Mouse (Mus musculus): ENCODE measurements around the gene Fam187a.

The Fam187a gene

GRCm38 (mm10) chr11:102895779-102896178 is 10.8 kb downstream of the Fam187a start:
- no peak for DNase-seq

DNA sequence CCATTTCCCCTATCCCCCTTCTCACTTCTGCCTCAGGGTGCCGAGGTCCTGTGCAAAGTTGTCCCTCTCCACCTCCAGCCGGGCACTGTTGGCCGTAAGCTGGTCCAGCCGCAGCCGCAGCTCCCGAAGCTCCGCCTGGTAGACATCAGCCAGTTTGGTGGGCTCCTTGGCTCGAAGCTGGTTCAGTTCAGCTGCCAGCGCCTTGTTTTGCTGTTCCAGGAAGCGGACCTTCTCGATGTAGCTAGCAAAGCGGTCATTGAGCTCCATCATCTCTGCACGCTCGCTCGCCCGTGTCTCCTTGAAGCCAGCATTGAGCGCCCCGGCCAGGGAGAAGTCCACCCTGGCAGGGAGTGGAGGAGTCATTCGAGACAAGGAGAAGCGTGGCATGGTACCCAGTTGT is 11.7 kb downstream of the Fam187a start:
- DNase-seq: peak; percentile 7

GRCm38 (mm10) chr11:102898408-102898807 is 13.4 kb downstream of the Fam187a start:
- DNase-seq: peak; percentile 83

- peak; percentile 74 for DNase-seq
Measured at GRCm38 (mm10) chr11:102900763-102901162, 15.8 kb downstream of the Fam187a start, which contains the start of gene Gfap. Gfap (minus strand) TSS chr11:102900912.

GRCm38 (mm10) chr11:102901199-102901598 is 16.2 kb downstream of the Fam187a start:
- DNase-seq: no peak

GRCm38 (mm10) chr11:102902107-102902506 is 17.1 kb downstream of the Fam187a start:
- DNase-seq: no peak

DNA sequence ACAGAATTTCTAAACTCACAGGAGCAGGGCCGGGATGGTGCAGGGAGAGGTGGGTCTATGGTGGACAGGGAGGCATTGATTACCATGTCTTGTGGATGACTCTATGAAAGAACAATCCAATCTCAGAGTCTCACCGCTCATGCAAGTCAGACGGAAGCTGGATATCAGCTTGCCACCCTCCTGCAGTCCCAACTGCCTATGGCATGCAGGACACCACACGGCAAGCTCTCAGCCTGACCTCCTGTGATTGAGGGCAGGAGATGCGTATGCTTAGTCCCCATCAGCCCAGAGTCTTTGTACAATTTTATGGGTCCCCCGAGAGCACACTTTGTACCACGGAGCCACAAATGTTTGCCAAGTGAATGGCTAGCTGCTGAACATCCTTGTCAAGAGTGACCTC is 18.7 kb downstream of the Fam187a start:
- no peak for DNase-seq

GRCm38 (mm10) chr11:102911376-102911775 is 26.4 kb downstream of the Fam187a start:
- no peak for DNase-seq

DNA sequence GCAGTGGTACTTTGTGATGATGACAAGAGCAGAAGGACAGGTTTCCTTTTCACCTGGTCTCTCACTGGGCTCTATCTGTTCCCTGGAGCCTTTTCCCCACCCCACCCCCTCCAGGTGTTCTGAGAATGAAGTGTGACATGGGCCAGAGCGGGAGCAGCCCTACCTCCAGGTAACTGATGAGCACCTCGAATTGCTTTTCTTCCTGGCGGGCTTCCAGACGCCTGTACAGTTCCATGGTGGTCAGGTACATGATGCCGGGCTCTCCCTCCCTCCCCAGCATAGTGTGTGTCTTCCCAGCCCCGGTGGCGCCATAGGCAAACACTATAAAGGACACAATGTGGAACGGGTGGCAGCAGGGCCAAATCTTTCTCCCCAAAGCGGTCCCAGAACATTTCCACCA is 30.4 kb downstream of the Fam187a start:
- DNase-seq: no peak

- DNase-seq: no peak
Measured at GRCm38 (mm10) chr11:102918077-102918476, 33.1 kb downstream of the Fam187a start.

GRCm38 (mm10) chr11:102921491-102921890 is 36.5 kb downstream of the Fam187a start:
- DNase-seq: no peak

DNA sequence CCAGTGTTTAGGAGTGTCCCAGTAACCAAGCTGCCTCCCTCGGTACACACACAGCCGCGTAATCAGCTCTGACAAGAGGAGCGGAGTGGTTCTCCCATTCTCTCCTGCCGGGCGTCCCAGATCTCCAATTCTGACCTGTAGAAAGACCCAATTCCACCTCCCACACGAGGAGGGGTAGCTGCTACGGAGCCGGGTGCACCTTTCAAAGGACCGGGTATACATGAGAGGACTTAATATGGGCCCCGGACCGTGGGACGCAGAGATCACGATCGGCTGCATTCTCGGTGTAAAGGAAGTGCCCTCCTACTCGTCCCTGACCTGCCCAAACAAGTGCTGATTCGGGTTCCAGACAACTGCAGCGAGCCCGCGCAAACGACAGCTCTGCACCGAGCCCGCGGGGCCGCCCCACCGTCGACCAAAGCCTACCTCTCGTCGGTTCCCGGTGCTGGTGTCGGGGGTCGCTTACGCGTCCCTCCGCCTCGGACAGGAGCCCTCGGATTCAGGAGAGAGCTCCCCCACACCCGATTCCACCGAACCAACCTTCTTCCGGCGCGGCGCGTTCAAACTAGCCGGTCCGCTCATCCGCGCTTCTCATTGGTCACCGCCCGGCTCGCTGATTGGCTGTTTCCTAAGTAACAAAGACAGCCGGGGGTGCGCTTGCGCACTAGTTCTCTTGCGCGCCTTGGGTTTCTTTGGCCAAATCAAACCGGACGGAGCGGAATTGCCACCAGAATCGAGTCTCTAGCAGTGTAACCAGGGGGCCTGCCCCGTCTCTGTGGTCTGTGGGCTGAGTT is 39.8 kb downstream of the Fam187a start, which contains the start of gene Kif18b:
Gene Kif18b (minus strand): TSS at position 568 of the 794 bp plus-strand sequence.
- DNase-seq: peak; percentile 90

- no peak for DNase-seq
Measured at GRCm38 (mm10) chr11:102925351-102925717, 40.4 kb downstream of the Fam187a start.

GRCm38 (mm10) chr11:102930672-102931071 is 45.7 kb downstream of the Fam187a start:
- no peak for DNase-seq

GRCm38 (mm10) chr11:102936272-102936671 is 51.3 kb downstream of the Fam187a start:
- no peak for DNase-seq

Data from cerebellum, adult 11-12 months (tissue).